Mouse (Mus musculus) left cerebral cortex, postnatal 4 days (tissue): ENCODE results near the gene Cdh23. TPM values are rescaled to one million over a fixed set of nuclear protein-coding genes. Genes with fewer than 3 reads are reported as not detected.

Experiments
- DNase-seq: peaks from one replicate; pipeline ENCODE4 v3.0.0-alpha.2; 2022
- intact Hi-C: fragments of 180-260 bp; cut with DNase I; formaldehyde crosslinking; loops from one replicate; pipeline ENCODE4 v1.15.1; 2025
- total RNA-seq, 2 experiments: library from RNA; stranded (reverse); gene quantifications; 2 replicates each; pipeline ENCODE4 v1.2.3; 2021

Gene Cdh23
- total RNA-seq, 2 experiments from 2014 or later = 1.3 to 1.8 TPM

GRCm38 (mm10) chr10:60350077-60350804, 346.0 kb downstream of the Cdh23 start:
- no peak for DNase-seq
- intact Hi-C loops = no loop called here

GRCm38 (mm10) chr10:60349644-60350043, 346.6 kb downstream of the Cdh23 start:
- DNase-seq = no peak
- intact Hi-C loops = no loop called here

GRCm38 (mm10) chr10:60349056-60349455, 347.2 kb downstream of the Cdh23 start:
- no peak for DNase-seq
- intact Hi-C loops = no loop called here

GRCm38 (mm10) chr10:60347768-60348610, 348.3 kb downstream of the Cdh23 start:
- intact Hi-C loops = no loop called here
- DNase-seq = no peak

- intact Hi-C loops = no loop called here
- DNase-seq = peak; percentile 64
Measured at GRCm38 (mm10) chr10:60346701-60347405, 349.4 kb downstream of the Cdh23 start, which contains the start of gene Vsir. Vsir (plus strand) TSS chr10:60346851.

GRCm38 (mm10) chr10:60346056-60346455, 350.2 kb downstream of the Cdh23 start:
- DNase-seq = no peak

GRCm38 (mm10) chr10:60344111-60344510, 352.2 kb downstream of the Cdh23 start:
- intact Hi-C loops = no loop called here
- DNase-seq = no peak

More at GRCm38 (mm10) chr10:60346056-60346455, 350.2 kb downstream of the Cdh23 start:
- intact Hi-C loops = no loop called here

- DNase-seq = no peak
Measured at GRCm38 (mm10) chr10:60341528-60341927, 354.8 kb downstream of the Cdh23 start.

GRCm38 (mm10) chr10:60335021-60335420, 361.3 kb downstream of the Cdh23 start:
- DNase-seq = no peak
- intact Hi-C loops = no loop called here

More at GRCm38 (mm10) chr10:60341528-60341927, 354.8 kb downstream of the Cdh23 start:
- intact Hi-C loops = no loop called here

- intact Hi-C loops = no loop called here
- DNase-seq = no peak
Measured at GRCm38 (mm10) chr10:60334583-60334982, 361.7 kb downstream of the Cdh23 start.

- intact Hi-C loops = no loop called here
- peak; percentile 44 for DNase-seq
Measured at GRCm38 (mm10) chr10:60328963-60329650, 367.2 kb downstream of the Cdh23 start.

GRCm38 (mm10) chr10:60316166-60316565, 380.1 kb downstream of the Cdh23 start:
- intact Hi-C loops = no loop called here
- no peak for DNase-seq

- DNase-seq = no peak
- intact Hi-C loops = no loop called here
Measured at GRCm38 (mm10) chr10:60313606-60314005, 382.7 kb downstream of the Cdh23 start.

GRCm38 (mm10) chr10:60310629-60311028, 385.7 kb downstream of the Cdh23 start:
- intact Hi-C loops = no loop called here
- DNase-seq = no peak

GRCm38 (mm10) chr10:60304854-60305628, 391.2 kb downstream of the Cdh23 start:
- intact Hi-C loops = loop anchor here (5.0 kb wide), 2 partner anchors 102 to 452 kb away; no protein-coding TSS in a partner anchor

GRCm38 (mm10) chr10:60303419-60303818, 392.9 kb downstream of the Cdh23 start:
- no peak for DNase-seq
- intact Hi-C loops = no loop called here

More at GRCm38 (mm10) chr10:60304854-60305628, 391.2 kb downstream of the Cdh23 start:
- DNase-seq = peak; percentile 76

- no peak for DNase-seq
- intact Hi-C loops = no loop called here
Measured at GRCm38 (mm10) chr10:60299636-60300035, 396.7 kb downstream of the Cdh23 start.

GRCm38 (mm10) chr10:60296027-60296426, 400.3 kb downstream of the Cdh23 start:
- intact Hi-C loops = no loop called here
- no peak for DNase-seq

- intact Hi-C loops = no loop called here
Measured at GRCm38 (mm10) chr10:60295356-60295755, 400.9 kb downstream of the Cdh23 start.

GRCm38 (mm10) chr10:60294621-60295020, 401.7 kb downstream of the Cdh23 start:
- intact Hi-C loops = no loop called here
- no peak for DNase-seq

More at GRCm38 (mm10) chr10:60295356-60295755, 400.9 kb downstream of the Cdh23 start:
- DNase-seq = no peak
